Mouse (Mus musculus) myocyte (in vitro differentiated cells): Measurements from ENCODE around the gene 4933406M09Rik. TPM values are rescaled to one million over a fixed set of nuclear protein-coding genes. Genes with fewer than 3 reads are reported as not detected.

Experiments used
- H3K27me3 ChIP-seq: one replicate; pipeline ENCODE4 v1.6.1; 2011; ENCODE audit not compliant: control insufficient read depth, insufficient read depth, insufficient read length
- H3K36me3 ChIP-seq: one replicate; pipeline ENCODE4 v1.6.1; 2011; ENCODE audit not compliant: control insufficient read depth, insufficient read depth
- H3K4me2 ChIP-seq: one replicate; pipeline ENCODE4 v1.6.1; 2011; ENCODE audit warnings: low read depth, control low read depth
- H3K4me3 ChIP-seq: one replicate; pipeline ENCODE4 v1.5.1; 2011; ENCODE audit warnings: mild to moderate bottlenecking, control low read depth, moderate library complexity
- H3K79me2 ChIP-seq: one replicate; pipeline ENCODE4 v1.6.1; 2011; ENCODE audit not compliant: control insufficient read depth, insufficient read depth
- H3ac ChIP-seq: one replicate; pipeline ENCODE4 v1.6.1; 2011; ENCODE audit not compliant: control insufficient read depth, insufficient read length
- CEBPB ChIP-seq: IDR thresholded peaks from 2 replicates; pipeline ENCODE4 v1.6.1; 2011; ENCODE audit warnings: mild to moderate bottlenecking, moderate library complexity; ENCODE audit not compliant: poor library complexity, insufficient read depth, severe bottlenecking
- E2F4 ChIP-seq: IDR thresholded peaks from one replicate; pipeline ENCODE4 v1.6.1; 2011; ENCODE audit warnings: mild to moderate bottlenecking, control low read depth, moderate library complexity; ENCODE audit not compliant: insufficient read depth
- MAX ChIP-seq: IDR thresholded peaks from one replicate; pipeline ENCODE4 v1.6.1; 2011; ENCODE audit warnings: low read depth, mild to moderate bottlenecking, control low read depth
- MYOD1 ChIP-seq, 3 experiments: IDR thresholded peaks; one replicate each; pipeline ENCODE4 v1.6.1; 2011; ENCODE audit warnings: control low read depth in 2 of 3, low read depth in 2 of 3, mild to moderate bottlenecking in 2 of 3, moderate library complexity in 1 of 3; ENCODE audit not compliant: insufficient read length in 2 of 3, control insufficient read depth in 1 of 3
- MYOG ChIP-seq, 3 experiments: IDR thresholded peaks; one replicate each; pipeline ENCODE4 v1.6.1; 2011; ENCODE audit warnings: control low read depth in 2 of 3, low read depth in 2 of 3, mild to moderate bottlenecking in 2 of 3; ENCODE audit not compliant: insufficient read length in 2 of 3, control insufficient read depth in 1 of 3, insufficient read depth in 1 of 3
- POLR2A ChIP-seq: IDR thresholded peaks from one replicate; pipeline ENCODE4 v1.6.1; 2011; ENCODE audit warnings: low read depth, mild to moderate bottlenecking, control low read depth, moderate library complexity; ENCODE audit not compliant: insufficient read length
- POLR2AphosphoS2 ChIP-seq: IDR thresholded peaks from one replicate; pipeline ENCODE4 v1.6.1; 2011; ENCODE audit warnings: low read depth, control low read depth; ENCODE audit not compliant: insufficient read length
- REST ChIP-seq: IDR thresholded peaks from one replicate; pipeline ENCODE4 v1.6.1; 2011; ENCODE audit warnings: mild to moderate bottlenecking, control low read depth, moderate library complexity; ENCODE audit not compliant: insufficient read depth, insufficient read length
- SRF ChIP-seq: IDR thresholded peaks from one replicate; pipeline ENCODE4 v1.6.1; 2011; ENCODE audit warnings: low read depth; ENCODE audit not compliant: control insufficient read depth, insufficient read length
- TCF12 ChIP-seq: IDR thresholded peaks from one replicate; pipeline ENCODE4 v1.6.1; 2011; ENCODE audit warnings: mild to moderate bottlenecking, control low read depth; ENCODE audit not compliant: poor library complexity, insufficient read depth, severe bottlenecking
- TCF3 ChIP-seq: IDR thresholded peaks from one replicate; pipeline ENCODE4 v1.6.1; 2011; ENCODE audit warnings: low read depth, control low read depth; ENCODE audit not compliant: insufficient read length
- USF1 ChIP-seq: IDR thresholded peaks from one replicate; pipeline ENCODE4 v1.6.1; 2011; ENCODE audit warnings: low read depth, mild to moderate bottlenecking, control low read depth, moderate library complexity
- polyA plus RNA-seq: library from polyadenylated mRNA; unstranded; fragments of >200 nt; fragmentation: generic; extraction: Trizol; gene quantifications from one replicate; pipeline ENCODE4 v1.2.1, GENCODE M21; 2012; ENCODE audit warnings: missing spikeins

The 4933406M09Rik gene
- polyA plus RNA-seq, 1 experiment: not detected

DNA sequence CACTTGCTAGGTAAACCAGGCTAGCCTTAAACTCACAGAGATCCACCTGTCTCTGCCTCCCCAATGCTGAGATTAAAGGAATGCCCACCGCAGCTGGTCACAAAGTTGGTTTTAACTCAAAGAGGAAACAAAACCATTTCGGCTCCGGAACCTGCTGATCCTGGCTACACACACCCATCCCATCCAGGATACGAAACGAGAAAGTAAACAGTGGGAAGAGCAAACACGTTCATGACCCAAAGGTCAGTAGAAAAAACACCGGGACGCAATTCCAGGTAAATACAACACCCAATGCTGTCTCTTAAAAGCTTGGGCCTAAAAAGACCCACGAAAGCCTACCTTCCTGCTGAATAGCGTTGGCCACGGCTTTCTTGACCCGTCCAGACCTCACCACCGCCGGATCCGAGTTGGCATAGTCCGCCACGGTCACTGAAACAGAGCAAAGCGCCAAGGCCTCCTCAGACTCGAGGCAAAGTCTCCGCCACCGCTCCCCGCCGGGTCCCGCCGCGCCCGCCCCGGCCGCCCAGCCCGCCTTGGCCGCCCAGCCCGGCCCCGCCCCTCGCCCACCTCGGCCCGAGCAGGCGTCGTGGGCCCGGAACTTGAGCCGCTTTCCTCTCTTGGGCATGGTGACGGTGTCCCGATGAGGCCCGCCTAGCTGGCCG lies 24.4 kb upstream of the 4933406M09Rik start:
- no peak for TF ChIP-seq POLR2AphosphoS2
- no peak for TF ChIP-seq POLR2A
- no peak for TF ChIP-seq CEBPB
- TF ChIP-seq SRF: no peak
- TF ChIP-seq MAX: no peak
- TF ChIP-seq TCF3: no peak
- peak overlapping the region; percentile 18 for H3ac ChIP-seq
- peaks cover 17% of the 10 kb centered on the region for H3K36me3 ChIP-seq
- peaks cover 43% of the 10 kb centered on the region for H3K79me2 ChIP-seq
- peak overlapping the region; percentile 86 for H3K4me3 ChIP-seq
- peak overlapping the region; percentile 90 for H3K4me2 ChIP-seq
- no peaks in the 10 kb centered on the region for H3K27me3 ChIP-seq

GRCm38 (mm10) chr1:134361857-134362212 lies 23.9 kb upstream of the 4933406M09Rik start, which contains the start of gene Tmem183a:
TSS of gene Tmem183a (minus strand) at chr1:134361979.
- H3K36me3 ChIP-seq: peaks cover 16% of the 10 kb centered on the region
- no peaks in the 10 kb centered on the region for H3K27me3 ChIP-seq
- peak within 1 kb of the TSS; percentile 18 for H3ac ChIP-seq
- H3K4me3 ChIP-seq: peak within 1 kb of the TSS; percentile 86
- no peak for TF ChIP-seq TCF3
- TF ChIP-seq POLR2A: peak; percentile 96
- no peak for TF ChIP-seq TCF12
- no peak for TF ChIP-seq USF1
- peak; percentile 99 for TF ChIP-seq POLR2AphosphoS2
- no peak for TF ChIP-seq MYOD1 (IDR thresholded peaks at IDR 0.05; ENCODE audit: control insufficient read depth in 1 of 3, insufficient read length in 2 of 3, low read depth in 2 of 3)
- no peak for TF ChIP-seq SRF
- TF ChIP-seq REST: peak; percentile 8
- peak in 1 of 3 experiments; percentile 16 for TF ChIP-seq MYOG (IDR thresholded peaks at IDR 0.05; ENCODE audit: control insufficient read depth in 1 of 3, insufficient read depth in 1 of 3, insufficient read length in 2 of 3, low read depth in 2 of 3)
- TF ChIP-seq CEBPB: no peak
- no peak for TF ChIP-seq MAX
- H3K79me2 ChIP-seq: peaks cover 43% of the 10 kb centered on the region
- peak within 1 kb of the TSS; percentile 90 for H3K4me2 ChIP-seq

DNA sequence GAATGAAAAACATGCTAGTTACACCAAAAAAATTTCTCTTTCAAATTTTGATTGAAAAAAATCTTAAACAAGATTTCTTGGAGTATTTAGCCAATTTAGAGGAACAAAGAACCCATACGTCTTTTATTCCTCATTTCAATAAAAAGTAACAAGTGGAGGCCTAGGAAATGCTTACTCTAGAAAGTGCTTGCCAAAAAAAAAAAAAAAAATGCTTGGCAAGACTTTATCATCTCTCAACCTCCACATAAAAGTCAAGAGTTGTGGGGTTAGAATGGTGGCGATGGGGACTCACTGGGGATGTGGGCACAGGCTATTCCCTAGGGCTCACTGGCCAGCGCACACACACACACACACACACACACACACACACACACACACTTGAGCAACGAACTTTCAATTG lies 22.5 kb upstream of the 4933406M09Rik start:
- H3K4me2 ChIP-seq: no peak overlapping the region
- peaks cover 32% of the 10 kb centered on the region for H3K79me2 ChIP-seq
- TF ChIP-seq MYOG (IDR thresholded peaks at IDR 0.05; ENCODE audit: control insufficient read depth in 1 of 3, insufficient read depth in 1 of 3, insufficient read length in 2 of 3, low read depth in 2 of 3) (no peak), TCF12 (no peak), CEBPB (no peak), E2F4 (no peak), REST (no peak), USF1 (no peak)
- H3K27me3 ChIP-seq: no peaks in the 10 kb centered on the region
- peaks cover 12% of the 10 kb centered on the region for H3K36me3 ChIP-seq
- no peak overlapping the region for H3ac ChIP-seq
- no peak overlapping the region for H3K4me3 ChIP-seq

DNA sequence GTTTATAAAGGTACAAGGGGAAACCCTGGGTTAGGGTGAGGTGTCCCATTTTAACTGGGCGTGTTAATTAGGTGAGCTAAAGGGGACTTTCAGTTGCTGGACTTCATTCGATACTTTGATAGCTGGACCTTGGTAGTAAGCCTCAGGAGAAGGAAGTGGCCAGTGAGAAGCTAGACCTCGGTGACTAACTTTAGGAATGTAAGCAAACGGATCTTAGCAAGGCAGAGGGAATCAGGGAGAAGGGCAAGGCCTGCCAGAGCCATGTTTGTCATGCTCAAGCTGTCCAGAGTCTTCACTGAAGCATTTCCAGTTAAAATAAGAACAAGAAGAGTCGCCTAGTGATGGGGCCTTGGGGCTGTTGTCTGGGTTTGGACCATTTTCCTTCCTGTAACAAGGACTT lies 20.2 kb upstream of the 4933406M09Rik start:
- Histone ChIP-seq H3K27me3 (no peaks in the 10 kb centered on the region), H3K4me2 (no peak overlapping the region), H3K4me3 (no peak overlapping the region), H3K36me3 (no peaks in the 10 kb centered on the region), H3K79me2 (peaks cover 10% of the 10 kb centered on the region), H3ac (no peak overlapping the region)
- no peak for TF ChIP-seq MYOD1 (IDR thresholded peaks at IDR 0.05; ENCODE audit: control insufficient read depth in 1 of 3, insufficient read length in 2 of 3, low read depth in 2 of 3)
- TF ChIP-seq CEBPB: no peak
- TF ChIP-seq SRF: no peak
- no peak for TF ChIP-seq REST
- no peak for TF ChIP-seq TCF3
- TF ChIP-seq TCF12: no peak
- TF ChIP-seq MAX: no peak
- no peak for TF ChIP-seq MYOG (IDR thresholded peaks at IDR 0.05; ENCODE audit: control insufficient read depth in 1 of 3, insufficient read depth in 1 of 3, insufficient read length in 2 of 3, low read depth in 2 of 3)
- TF ChIP-seq POLR2A: no peak
- no peak for TF ChIP-seq USF1
- TF ChIP-seq POLR2AphosphoS2: no peak
- TF ChIP-seq E2F4: no peak

DNA sequence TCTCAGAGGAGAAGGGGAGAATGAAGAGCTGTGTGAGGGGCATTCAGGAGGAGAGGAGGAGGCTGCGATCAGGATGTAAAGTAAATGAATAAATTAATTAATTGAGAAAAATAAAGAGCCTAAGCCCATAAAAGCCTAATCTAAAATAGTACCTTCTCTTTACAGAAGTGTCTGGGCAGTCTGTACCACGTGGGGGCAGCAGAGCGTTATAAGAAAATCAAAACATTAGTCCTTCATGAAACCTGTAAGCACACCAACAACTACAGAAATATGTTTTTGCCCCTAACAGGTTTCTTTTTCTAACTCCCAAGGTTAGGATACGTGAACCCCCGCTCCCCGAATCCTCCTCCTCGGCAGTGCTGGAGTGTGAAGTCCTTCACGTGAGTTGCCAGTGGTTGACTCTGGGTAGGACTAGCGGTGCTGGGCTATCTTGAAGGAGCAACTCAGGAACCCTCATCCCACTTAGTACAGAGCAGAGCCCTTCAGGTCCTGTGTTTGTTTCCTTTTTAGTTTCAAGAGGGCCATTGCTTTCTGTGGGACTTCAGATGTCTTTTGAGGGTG lies 16.9 kb upstream of the 4933406M09Rik start:
- Histone ChIP-seq H3K4me2 (no peak overlapping the region), H3K27me3 (no peaks in the 10 kb centered on the region), H3K4me3 (no peak overlapping the region), H3K36me3 (no peaks in the 10 kb centered on the region), H3K79me2 (no peaks in the 10 kb centered on the region), H3ac (no peak overlapping the region)
- TF ChIP-seq POLR2AphosphoS2: no peak
- peak; percentile 18 for TF ChIP-seq USF1
